Mouse (Mus musculus) effector memory CD4-positive, alpha-beta T cell, adult 5 months (primary cell): ENCODE data around the gene Rusc2. TPM values are rescaled to one million over a fixed set of nuclear protein-coding genes. Genes with fewer than 3 reads are reported as not detected.

Source experiments
- polyA plus RNA-seq: library from polyadenylated mRNA; unstranded; fragments of 100-300 nt; shearing (Covaris generic); gene quantifications from one replicate; pipeline ENCODE4 v1.2.1, GENCODE M21; 2017

Gene Rusc2
- not detected for polyA plus RNA-seq

GRCm38 (mm10) chr4:43381408-43382154 lies at the start of gene Rusc2:
Gene Rusc2, plus strand, starts transcription at chr4:43381979.

GRCm38 (mm10) chr4:43428946-43429345 lies 47.2 kb downstream of the Rusc2 start, which contains the start of gene Fam166b:
Gene Fam166b, minus strand, starts transcription at chr4:43429134.

GRCm38 (mm10) chr4:43441639-43442038 lies 59.9 kb downstream of the Rusc2 start, which contains the start of gene Tesk1:
Gene Tesk1, plus strand, starts transcription at chr4:43441939.

GRCm38 (mm10) chr4:43454041-43454836 lies 72.5 kb downstream of the Rusc2 start, which contains the start of gene Cd72:
Gene Cd72, minus strand, starts transcription at chr4:43454628.

Other genes with a start within 250 kb of the Rusc2 start
- not detected for gene Atp8b5, start 114.8 kb upstream of the Rusc2 start, polyA plus RNA-seq
- gene Fam166b, start 47.2 kb downstream of the Rusc2 start, polyA plus RNA-seq, result not detected
- 66.2 TPM for gene Tesk1, start 60.0 kb downstream of the Rusc2 start, polyA plus RNA-seq
- 15.3 TPM for gene Cd72, start 72.6 kb downstream of the Rusc2 start, polyA plus RNA-seq
- gene Sit1, start 101.8 kb downstream of the Rusc2 start, polyA plus RNA-seq, result 228 TPM
- 64.2 TPM for gene Ccdc107, start 110.9 kb downstream of the Rusc2 start, polyA plus RNA-seq
- gene Arhgef39, start 117.7 kb downstream of the Rusc2 start, polyA plus RNA-seq, result 4.8 TPM
- gene Car9, start 125.0 kb downstream of the Rusc2 start, polyA plus RNA-seq, result 0.67 TPM
- not detected for gene Tpm2, start 141.8 kb downstream of the Rusc2 start, polyA plus RNA-seq
- gene Creb3, start 180.4 kb downstream of the Rusc2 start, polyA plus RNA-seq, result 58.4 TPM
- gene Tln1, start 180.7 kb downstream of the Rusc2 start, polyA plus RNA-seq, result 223 TPM
- gene Rgp1, start 196.7 kb downstream of the Rusc2 start, polyA plus RNA-seq, result 7.0 TPM
- gene Gba2, start 196.9 kb downstream of the Rusc2 start, polyA plus RNA-seq, result 30.8 TPM
- gene Msmp, start 202.5 kb downstream of the Rusc2 start, polyA plus RNA-seq, result 2.5 TPM
- not detected for gene Npr2, start 250.0 kb downstream of the Rusc2 start, polyA plus RNA-seq